Mouse (Mus musculus): ENCODE results near the gene Camta1.
A peak's percentile ranks its signal among the peaks of the same experiment; 100 is the strongest.

Camta1 gene

GRCm38 (mm10) chr4:151510417-151510816, 351.3 kb downstream of the Camta1 start:
- DNase-seq, result no peak

- no peak for DNase-seq
These were observed 355.0 kb downstream of the Camta1 start for GRCm38 (mm10) chr4:151506701-151507100.

GRCm38 (mm10) chr4:151498481-151499276, 363.0 kb downstream of the Camta1 start:
- no peak for DNase-seq

GRCm38 (mm10) chr4:151496581-151496980, 365.1 kb downstream of the Camta1 start:
- DNase-seq, result no peak

GRCm38 (mm10) chr4:151495276-151495882, 366.3 kb downstream of the Camta1 start:
- DNase-seq, result no peak

GRCm38 (mm10) chr4:151492786-151493185, 368.9 kb downstream of the Camta1 start:
- DNase-seq, result no peak

- no peak for DNase-seq
These were observed 377.7 kb downstream of the Camta1 start for GRCm38 (mm10) chr4:151483977-151484313.

GRCm38 (mm10) chr4:151483299-151483976, 378.2 kb downstream of the Camta1 start:
- peak; percentile 12 for DNase-seq

GRCm38 (mm10) chr4:151480928-151481327, 380.7 kb downstream of the Camta1 start:
- DNase-seq, result no peak

GRCm38 (mm10) chr4:151477950-151478349, 383.7 kb downstream of the Camta1 start:
- no peak for DNase-seq

GRCm38 (mm10) chr4:151474895-151475470, 386.7 kb downstream of the Camta1 start:
- no peak for DNase-seq

- no peak for DNase-seq
These were observed 389.8 kb downstream of the Camta1 start for GRCm38 (mm10) chr4:151471886-151472285.

GRCm38 (mm10) chr4:151468381-151468780, 393.3 kb downstream of the Camta1 start:
- no peak for DNase-seq

- DNase-seq, result no peak
These were observed 403.0 kb downstream of the Camta1 start for GRCm38 (mm10) chr4:151458686-151459085.

GRCm38 (mm10) chr4:151454611-151455010, 407.1 kb downstream of the Camta1 start:
- DNase-seq, result peak; percentile 10

- DNase-seq, result no peak
These were observed 407.6 kb downstream of the Camta1 start for GRCm38 (mm10) chr4:151454065-151454464.

GRCm38 (mm10) chr4:151451885-151452284, 409.8 kb downstream of the Camta1 start:
- no peak for DNase-seq

GRCm38 (mm10) chr4:151449981-151450380, 411.7 kb downstream of the Camta1 start:
- no peak for DNase-seq

GRCm38 (mm10) chr4:151448341-151448740, 413.3 kb downstream of the Camta1 start:
- DNase-seq, result no peak

- DNase-seq, result no peak
These were observed 417.0 kb downstream of the Camta1 start for GRCm38 (mm10) chr4:151444665-151445064.

GRCm38 (mm10) chr4:151438561-151438960, 423.1 kb downstream of the Camta1 start:
- no peak for DNase-seq

GRCm38 (mm10) chr4:151437859-151438258, 423.8 kb downstream of the Camta1 start:
- DNase-seq, result no peak

GRCm38 (mm10) chr4:151425133-151425532, 436.5 kb downstream of the Camta1 start:
- DNase-seq, result no peak

GRCm38 (mm10) chr4:151422922-151423321, 438.8 kb downstream of the Camta1 start:
- no peak for DNase-seq

Measured in lung, postnatal 36 days (tissue).